Mouse (Mus musculus) thymus, adult 2 months (tissue): ENCODE results near the gene Ap3s2. TPM values are rescaled to one million over a fixed set of nuclear protein-coding genes. Genes with fewer than 3 reads are reported as not detected.

ENCODE experiments used
- DNase-seq: peaks from one replicate; pipeline ENCODE4 v3.0.0; 2021
- H3K27ac ChIP-seq: fragments of 200-500 bp; 2 replicates; pipeline ENCODE4 v1.5.1; 2012; ENCODE audit warnings: low read length, control low read depth; ENCODE audit not compliant: control insufficient read depth, insufficient read depth
- H3K27me3 ChIP-seq: fragments of 200-500 bp; 2 replicates; pipeline ENCODE4 v1.6.1; 2012; ENCODE audit warnings: mild to moderate bottlenecking, low read length, moderate library complexity, mixed read lengths; ENCODE audit not compliant: control insufficient read depth, insufficient read depth
- H3K36me3 ChIP-seq: fragments of 200-500 bp; 2 replicates; pipeline ENCODE4 v1.6.1; 2012; ENCODE audit warnings: mild to moderate bottlenecking, low read length, moderate library complexity; ENCODE audit not compliant: control insufficient read depth, insufficient read depth
- H3K4me1 ChIP-seq: fragments of 200-500 bp; replicated peaks from 2 replicates; pipeline ENCODE4 v1.6.1; 2012; ENCODE audit warnings: low read length; ENCODE audit not compliant: control insufficient read depth, insufficient read depth
- H3K4me3 ChIP-seq: fragments of 200-500 bp; 2 replicates; pipeline ENCODE4 v1.5.1; 2012; ENCODE audit warnings: mild to moderate bottlenecking, low read length, control low read depth, moderate library complexity; ENCODE audit not compliant: control insufficient read depth, insufficient read depth
- CTCF ChIP-seq: fragments of 200-500 bp; IDR thresholded peaks from 2 replicates; pipeline ENCODE4 v1.5.1; 2012; ENCODE audit warnings: mild to moderate bottlenecking, control low read depth, low read length, moderate library complexity, borderline replicate concordance; ENCODE audit not compliant: control insufficient read depth, poor library complexity, insufficient read depth; ENCODE audit errors: extremely low read depth
- POLR2A ChIP-seq: fragments of 200-500 bp; IDR thresholded peaks from 2 replicates; pipeline ENCODE4 v1.6.1; 2012; ENCODE audit warnings: mild to moderate bottlenecking, low read length, control low read depth, moderate library complexity; ENCODE audit not compliant: control insufficient read depth, poor library complexity, insufficient read depth; ENCODE audit errors: extremely low read depth
- WGBS: fragments of 180-500 bp; shearing (Covaris S2); methylation state at CpG from one replicate; pipeline ENCODE4 v1.1.7; 2018; 5-methylcytosine and 5-hydroxymethylcytosine counted together
- polyA plus RNA-seq: library from polyadenylated mRNA; depleted of rRNA; stranded (reverse); fragments of >200 nt; gene quantifications from 2 replicates; pipeline ENCODE4 v1.2.3, GENCODE M21; 2012

The Ap3s2 gene
- polyA plus RNA-seq, 1 experiment: 22.4 TPM

GRCm38 (mm10) chr7:79856305-79856704, 64.1 kb downstream of the Ap3s2 start:
- 91% methylated on average over 4 of the region's 4 CpGs for WGBS
- TF ChIP-seq POLR2A (no peak), CTCF (no peak)
- Histone ChIP-seq H3K4me1 (no peaks in the 10 kb centered on the region; the same call in 1 of the 2 replicates), H3K27ac (no peak overlapping the region), H3K27me3 (no peaks in the 10 kb centered on the region), H3K36me3 (no peaks in the 10 kb centered on the region), H3K4me3 (no peak overlapping the region)
- no peak for DNase-seq

DNA sequence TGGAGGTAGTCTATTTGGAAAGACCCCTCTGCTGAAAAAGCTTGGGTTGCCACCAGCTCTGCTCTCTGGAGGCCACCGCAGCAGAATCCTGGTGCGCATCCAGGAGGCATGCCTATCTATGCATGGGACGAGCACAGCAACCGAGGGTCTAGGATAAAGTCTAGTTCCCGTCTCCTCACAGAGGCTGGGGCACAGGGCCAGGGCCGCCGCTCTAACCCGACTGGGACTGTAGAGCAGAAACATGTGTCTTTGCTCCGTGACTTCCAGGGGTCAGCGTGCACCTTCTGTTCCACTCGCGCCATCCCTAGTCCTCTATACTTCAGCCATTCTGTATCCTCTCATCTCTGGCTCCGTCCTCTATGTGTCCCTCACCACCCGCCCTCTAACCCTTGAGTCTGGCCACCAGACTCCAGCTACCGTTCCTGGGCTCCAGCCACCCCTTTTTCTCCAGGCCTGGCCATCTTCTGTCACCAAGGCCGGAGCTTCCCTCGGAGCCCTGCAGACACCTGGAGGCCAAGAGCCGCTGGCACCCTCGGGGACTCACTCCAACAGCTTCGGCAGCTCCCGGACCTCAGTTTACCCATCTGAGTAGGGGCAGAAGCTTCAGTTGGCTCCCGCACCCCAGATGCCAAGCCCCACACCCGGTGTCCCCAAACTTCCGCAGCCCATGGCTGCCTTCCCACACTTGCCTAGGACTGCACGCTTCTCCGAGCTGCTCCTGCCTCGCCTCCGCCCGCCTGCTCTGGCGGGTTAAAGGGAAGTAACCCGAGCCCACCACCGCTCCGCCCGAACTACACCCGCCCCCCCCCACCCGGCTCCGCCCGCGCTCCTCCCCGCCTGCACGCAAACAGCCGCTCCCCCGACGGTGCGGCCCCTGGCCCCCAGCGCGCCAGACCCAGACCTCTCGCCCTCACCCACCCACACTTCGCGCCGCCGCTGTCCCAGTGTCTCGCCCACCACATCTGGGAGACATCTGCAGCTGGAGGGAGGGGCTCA, 72.7 kb downstream of the Ap3s2 start:
- H3K27ac ChIP-seq: no peak overlapping the region
- H3K4me1 ChIP-seq: peaks cover under 1% of the 10 kb centered on the region; the same call in 1 of the 2 replicates
- TF ChIP-seq POLR2A (no peak), CTCF (no peak)
- WGBS: 27% methylated on average over 50 of the region's 53 CpGs
- H3K4me3 ChIP-seq: no peak overlapping the region; the same call in 1 of the 2 replicates
- no peaks in the 10 kb centered on the region for H3K36me3 ChIP-seq
- DNase-seq: no peak
- H3K27me3 ChIP-seq: peaks cover 6% of the 10 kb centered on the region; the same call in 1 of the 2 replicates

- Histone ChIP-seq H3K36me3 (no peaks in the 10 kb centered on the region), H3K4me3 (no peak overlapping the region), H3K27ac (no peak overlapping the region), H3K4me1 (peaks cover 15% of the 10 kb centered on the region; the same call in 1 of the 2 replicates), H3K27me3 (peaks cover 6% of the 10 kb centered on the region; the same call in 1 of the 2 replicates)
- DNase-seq: no peak
- TF ChIP-seq CTCF (no peak), POLR2A (no peak)
- 95% methylated on average over 2 of the region's 2 CpGs for WGBS
Observed at GRCm38 (mm10) chr7:79846342-79846741, 74.1 kb downstream of the Ap3s2 start.

GRCm38 (mm10) chr7:79844090-79844802, 76.2 kb downstream of the Ap3s2 start:
- H3K4me1 ChIP-seq: peaks cover 15% of the 10 kb centered on the region; the same call in 1 of the 2 replicates
- peaks cover 6% of the 10 kb centered on the region; the same call in 1 of the 2 replicates for H3K27me3 ChIP-seq
- no peak for DNase-seq
- TF ChIP-seq POLR2A: no peak
- TF ChIP-seq CTCF: no peak
- WGBS: 87% methylated on average over 8 of the region's 8 CpGs
- H3K36me3 ChIP-seq: no peaks in the 10 kb centered on the region
- H3K27ac ChIP-seq: no peak overlapping the region
- no peak overlapping the region for H3K4me3 ChIP-seq

GRCm38 (mm10) chr7:79842163-79842562, 78.3 kb downstream of the Ap3s2 start:
- Histone ChIP-seq H3K27ac (no peak overlapping the region), H3K27me3 (no peaks in the 10 kb centered on the region; the same call in 1 of the 2 replicates), H3K4me1 (peaks cover 15% of the 10 kb centered on the region; the same call in 1 of the 2 replicates), H3K36me3 (no peaks in the 10 kb centered on the region), H3K4me3 (no peak overlapping the region)
- no peak for TF ChIP-seq POLR2A
- TF ChIP-seq CTCF: no peak
- whole genome bisulfite sequencing: 64% methylated on average over 7 of the region's 7 CpGs
- no peak for DNase-seq

DNA sequence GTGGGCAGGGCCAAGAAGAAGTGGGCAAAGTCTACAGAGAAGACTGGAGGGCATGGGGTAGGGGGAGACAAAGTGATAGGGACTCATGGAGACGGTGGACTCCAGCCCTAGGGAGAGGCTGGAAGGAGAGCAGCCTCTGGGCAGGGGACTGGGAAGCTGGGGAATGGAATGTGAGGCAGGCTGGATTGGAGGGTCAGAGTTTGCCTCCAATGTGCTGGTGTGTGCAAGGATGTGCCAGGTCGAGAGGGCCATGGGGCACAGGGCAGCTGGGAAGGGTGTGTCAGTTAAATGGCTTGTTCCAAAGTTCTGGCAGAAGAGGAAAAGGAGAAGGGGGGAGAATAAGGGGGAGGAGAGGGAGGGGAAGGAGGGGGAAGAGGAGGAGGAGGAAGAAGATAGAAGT, 83.2 kb downstream of the Ap3s2 start:
- Histone ChIP-seq H3K27ac (no peak overlapping the region), H3K36me3 (no peaks in the 10 kb centered on the region), H3K4me3 (no peak overlapping the region), H3K4me1 (peaks cover 10% of the 10 kb centered on the region; the same call in 1 of the 2 replicates), H3K27me3 (no peaks in the 10 kb centered on the region)
- WGBS: 85% methylated on average over 2 of the region's 2 CpGs
- no peak for DNase-seq
- TF ChIP-seq CTCF: no peak
- TF ChIP-seq POLR2A: no peak

GRCm38 (mm10) chr7:79835196-79835595, 85.3 kb downstream of the Ap3s2 start:
- H3K27ac ChIP-seq: no peak overlapping the region
- TF ChIP-seq POLR2A (no peak), CTCF (no peak)
- no peaks in the 10 kb centered on the region for H3K36me3 ChIP-seq
- H3K27me3 ChIP-seq: no peaks in the 10 kb centered on the region
- DNase-seq: no peak
- no peak overlapping the region for H3K4me3 ChIP-seq
- WGBS: 94% methylated on average over 6 of the region's 6 CpGs
- no peaks in the 10 kb centered on the region for H3K4me1 ChIP-seq
